Mouse (Mus musculus) embryo, embryonic 9.5 days (tissue): ENCODE data around the gene Tpst2.
"Not testable (repeated sequence)": the region's sequence is repeated elsewhere in the genome, so short reads cannot be mapped to it uniquely, and the experiment has no call there.

Experiments
- DNase-seq: peaks from one replicate; pipeline ENCODE4 v3.0.0-alpha.2; 2017; ENCODE audit errors: extremely low spot score

The Tpst2 gene

DNA sequence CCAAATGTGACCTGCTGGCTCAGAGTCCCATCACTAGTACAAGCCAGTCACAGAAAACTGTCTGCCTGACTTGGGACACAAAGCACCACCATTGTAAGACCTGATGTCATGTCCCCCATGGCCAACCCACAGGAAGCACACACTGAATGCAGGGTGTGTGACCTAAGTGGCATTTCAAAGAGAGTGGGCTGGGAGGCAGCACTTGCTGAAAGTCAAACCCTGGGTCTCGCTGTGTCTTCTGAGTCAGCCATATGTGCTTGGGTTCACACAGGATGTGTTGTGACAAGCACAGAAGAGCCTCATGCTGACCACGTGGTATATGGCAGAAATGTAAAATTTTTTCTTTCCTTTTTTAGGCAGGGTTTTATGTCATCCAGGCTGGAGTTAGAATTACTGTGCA is 20.8 kb downstream of the Tpst2 start:
- DNase-seq, result no peak

DNA sequence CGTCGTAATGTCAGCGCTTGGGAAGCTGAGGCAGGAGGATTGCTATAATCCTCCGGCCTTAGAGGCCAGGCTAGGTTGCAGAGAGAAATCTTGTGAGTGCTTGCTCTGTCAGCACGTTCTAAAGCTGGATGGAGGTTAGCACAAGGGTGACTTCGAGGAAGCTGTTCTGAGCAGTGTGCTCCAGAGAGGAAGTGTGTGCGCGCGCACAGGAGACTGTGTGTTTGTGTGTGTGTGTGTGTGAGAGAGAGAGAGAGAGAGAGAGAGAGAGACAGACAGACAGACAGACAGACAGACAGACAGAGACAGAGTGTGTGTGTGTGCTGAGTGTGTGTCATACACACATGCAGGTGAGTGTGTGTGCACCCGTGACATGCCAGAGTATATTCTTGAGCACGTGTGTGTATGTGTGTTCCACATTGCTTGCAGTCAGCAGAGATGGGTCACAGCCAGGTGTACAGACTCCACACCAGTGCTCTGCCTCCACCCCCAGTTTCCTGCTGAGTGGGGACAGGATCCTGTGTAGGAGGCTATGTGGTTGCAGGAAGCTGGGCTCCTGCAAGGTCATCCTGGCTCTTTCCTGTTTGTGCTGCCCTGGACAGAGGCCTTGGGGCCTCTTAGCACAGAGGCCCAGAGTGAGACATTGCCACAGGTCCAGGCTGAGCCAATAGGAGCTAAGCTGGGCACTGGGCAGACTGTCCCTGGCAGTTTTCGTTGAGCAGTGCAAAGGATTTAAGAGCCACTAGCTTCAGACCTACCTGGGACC is 21.9 kb downstream of the Tpst2 start:
- no peak for DNase-seq

DNA sequence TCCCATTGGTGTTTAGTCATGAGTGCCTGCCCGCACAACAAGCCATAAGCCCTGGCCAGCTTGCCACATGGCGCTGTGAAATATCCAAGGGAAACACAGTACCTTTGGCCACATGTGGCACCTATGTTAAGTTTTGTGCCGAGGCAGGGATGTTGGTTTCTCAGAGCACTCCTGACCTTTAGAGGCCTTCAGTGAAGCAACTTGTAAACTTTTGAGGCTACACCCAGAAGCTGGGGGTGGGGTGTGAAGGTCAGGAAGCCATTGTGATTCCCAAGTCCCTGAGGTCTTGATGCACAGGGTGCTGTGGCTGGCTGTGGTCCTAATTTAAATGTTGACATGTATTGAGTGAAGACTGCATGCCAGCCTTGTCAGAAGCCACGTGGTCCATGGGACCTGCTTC is 22.9 kb downstream of the Tpst2 start:
- no peak for DNase-seq

DNA sequence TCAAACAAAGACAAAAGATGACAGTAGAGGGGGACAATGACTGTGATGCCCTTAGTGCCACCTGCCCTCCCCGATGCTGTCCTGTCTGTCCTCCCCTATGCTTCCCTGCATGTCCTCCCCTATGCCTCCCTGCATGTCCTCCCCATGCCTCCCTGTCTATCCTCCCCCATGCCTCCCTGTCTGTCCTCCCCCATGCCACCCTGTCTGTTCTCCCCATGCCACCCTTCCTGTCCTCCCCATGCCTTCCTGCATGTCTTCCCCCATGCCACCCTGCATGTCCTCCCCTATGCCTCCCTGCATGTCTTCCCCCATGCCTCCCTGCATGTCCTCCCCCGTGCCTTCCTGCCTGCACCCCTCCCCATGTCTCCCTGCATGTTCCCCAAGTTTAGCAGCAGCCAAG is 23.6 kb downstream of the Tpst2 start:
- DNase-seq, result no peak

DNA sequence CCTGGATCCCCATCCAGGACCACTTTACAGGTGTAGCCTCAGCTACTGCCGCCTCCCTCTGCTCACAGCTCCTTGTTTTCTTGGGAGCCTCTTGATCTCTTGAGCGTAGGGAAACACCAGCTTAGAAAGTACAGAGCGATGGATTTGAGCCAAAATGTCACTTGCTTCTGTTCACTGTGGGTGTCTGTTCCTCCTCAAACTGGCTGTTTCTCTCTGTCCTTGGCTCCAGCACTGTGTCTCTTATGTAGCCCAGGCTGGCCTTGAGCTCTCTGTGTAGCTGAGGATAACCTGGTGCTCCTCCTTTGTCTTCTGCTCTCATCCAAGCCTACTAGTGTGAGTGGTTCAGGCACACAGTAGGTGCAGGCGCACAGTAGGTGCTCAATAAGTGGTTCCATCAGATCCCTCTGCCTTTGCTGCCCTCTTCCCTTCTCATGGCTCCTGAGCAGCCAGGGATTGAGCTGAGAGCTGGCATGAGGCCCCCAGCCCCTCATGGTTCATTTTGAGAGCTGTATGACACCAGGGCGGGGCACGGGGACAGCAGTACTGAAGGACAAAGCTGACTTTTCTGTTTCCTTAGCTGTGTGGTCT is 24.3 kb downstream of the Tpst2 start:
- no peak for DNase-seq

DNA sequence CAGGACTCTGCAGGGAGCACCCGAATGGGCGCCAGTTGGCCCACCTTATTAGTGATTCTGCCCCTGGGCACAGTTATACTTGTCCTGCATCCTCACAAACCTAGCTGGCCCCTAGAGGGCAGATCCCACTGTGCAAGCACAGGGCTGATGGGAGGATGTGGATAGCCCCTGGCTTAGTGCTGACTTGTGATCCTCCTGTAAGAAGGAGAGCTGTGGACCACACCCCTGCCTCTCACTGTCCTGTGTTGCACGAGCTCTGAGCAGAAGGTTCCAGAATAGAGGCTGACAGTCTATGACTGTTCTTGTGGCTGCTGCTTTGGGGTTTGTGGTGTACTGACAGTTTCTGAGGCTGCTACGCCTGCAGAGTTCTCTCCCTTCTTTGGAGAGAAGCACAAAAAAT is 25.2 kb downstream of the Tpst2 start:
- DNase-seq, result no peak

DNA sequence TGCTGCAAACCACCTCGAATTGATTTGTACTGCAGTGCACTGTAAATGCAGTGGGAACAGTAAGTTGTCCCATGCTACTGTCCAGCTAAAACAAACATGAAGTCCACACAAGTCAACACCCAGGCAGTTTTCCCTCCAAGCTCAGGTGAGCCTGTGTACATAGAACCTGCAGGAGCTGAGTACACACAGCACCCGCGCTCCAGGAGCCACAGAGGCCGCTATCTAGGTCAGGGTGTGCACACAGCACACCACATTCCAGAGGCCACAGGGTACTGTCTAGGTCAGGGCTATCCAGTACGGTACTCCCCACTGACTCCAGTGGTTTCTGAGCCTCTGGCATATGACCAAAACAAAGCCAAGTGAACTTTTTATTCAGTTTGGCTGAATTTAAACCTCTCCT is 25.8 kb downstream of the Tpst2 start:
- no peak for DNase-seq

DNA sequence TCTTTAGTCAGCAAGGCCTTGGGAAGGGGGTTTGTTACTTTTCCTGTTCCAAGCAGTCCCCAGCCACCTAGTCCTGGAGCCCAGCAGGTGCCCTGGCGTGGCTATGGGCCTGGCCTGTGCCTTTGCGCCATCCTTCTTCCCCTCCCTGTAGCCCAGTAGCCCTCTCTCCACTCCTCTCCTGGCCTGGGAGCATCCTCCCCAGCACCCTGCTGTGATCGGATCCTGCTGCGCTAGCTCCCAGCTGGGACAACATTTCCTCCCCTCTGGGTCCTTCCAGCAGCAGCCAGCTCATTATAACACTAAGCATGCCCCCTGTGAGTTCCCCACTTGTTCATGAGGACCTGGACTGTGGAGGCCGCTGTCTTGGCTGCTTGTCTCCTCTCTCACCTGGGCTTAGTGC is 29.4 kb downstream of the Tpst2 start:
- DNase-seq, result no peak

DNA sequence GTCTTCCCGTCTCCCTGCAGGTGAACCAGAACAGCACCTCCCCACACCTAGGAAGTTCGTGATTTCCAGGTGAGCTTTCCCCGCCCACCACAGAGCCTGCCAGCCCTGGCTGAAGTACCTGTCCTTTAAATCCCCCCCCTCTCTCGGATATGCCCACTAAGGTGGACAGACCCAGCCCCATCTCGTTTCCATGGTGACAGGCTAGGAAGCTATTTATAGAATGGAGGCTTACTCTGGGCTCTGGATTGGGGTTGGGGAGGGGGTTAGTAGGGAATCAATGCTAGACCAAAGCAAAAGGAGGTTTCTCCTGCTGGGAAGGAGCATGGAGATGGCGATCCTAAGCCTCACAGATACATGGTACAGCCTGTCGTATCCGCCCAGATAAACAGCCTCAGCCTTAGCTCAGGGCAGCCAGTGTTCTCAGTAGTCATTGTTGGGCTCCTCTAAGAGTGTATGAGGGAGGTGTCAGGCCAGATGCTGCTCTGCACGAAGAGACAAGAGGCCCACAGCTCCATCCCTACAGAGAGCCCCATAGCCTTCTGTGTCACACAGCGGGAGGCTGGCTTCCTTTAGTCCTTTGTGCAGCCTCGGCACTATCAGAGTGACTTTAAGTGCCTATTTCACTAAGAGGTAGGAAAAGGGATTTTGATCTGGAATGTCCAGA is 36.9 kb downstream of the Tpst2 start:
- no peak for DNase-seq

DNA sequence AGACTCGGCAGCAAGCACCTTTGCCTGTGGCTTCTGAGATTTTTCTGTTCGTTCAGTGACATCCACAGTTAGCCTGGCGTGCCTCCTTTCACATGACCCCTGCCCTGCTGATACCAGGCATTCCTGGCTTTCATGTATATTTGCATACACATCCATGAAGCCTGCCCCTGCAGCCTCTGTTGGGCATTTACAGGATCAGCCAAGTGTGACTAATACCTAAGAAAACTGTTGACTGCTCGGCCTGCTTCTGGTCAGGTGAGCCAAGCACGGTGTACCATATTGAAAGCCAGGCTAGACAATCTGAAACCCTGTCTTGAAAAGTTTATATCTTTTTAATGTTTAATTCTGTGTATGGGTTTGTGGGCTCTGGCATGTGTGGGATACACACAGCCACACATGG is 40.0 kb downstream of the Tpst2 start:
- DNase-seq, result no peak

DNA sequence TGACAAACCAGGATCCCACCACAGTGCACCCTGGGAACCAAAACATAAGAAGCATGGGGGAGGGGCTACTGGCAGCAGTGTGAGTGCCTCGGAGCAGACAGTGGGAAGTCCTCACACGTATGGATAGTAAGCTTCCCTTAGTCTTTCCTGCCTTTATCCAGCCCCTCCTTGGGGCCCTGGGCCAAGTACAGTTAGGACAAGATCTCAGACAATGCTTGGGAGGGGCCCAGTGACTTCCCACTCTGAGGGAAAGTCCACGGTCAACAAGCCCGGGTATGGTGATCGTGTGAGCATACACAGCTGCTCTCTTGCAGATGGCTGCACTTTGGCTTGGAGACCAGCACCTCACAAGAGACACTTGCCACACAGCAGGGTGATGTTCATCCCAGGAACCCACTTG is 40.8 kb downstream of the Tpst2 start:
- no peak for DNase-seq

DNA sequence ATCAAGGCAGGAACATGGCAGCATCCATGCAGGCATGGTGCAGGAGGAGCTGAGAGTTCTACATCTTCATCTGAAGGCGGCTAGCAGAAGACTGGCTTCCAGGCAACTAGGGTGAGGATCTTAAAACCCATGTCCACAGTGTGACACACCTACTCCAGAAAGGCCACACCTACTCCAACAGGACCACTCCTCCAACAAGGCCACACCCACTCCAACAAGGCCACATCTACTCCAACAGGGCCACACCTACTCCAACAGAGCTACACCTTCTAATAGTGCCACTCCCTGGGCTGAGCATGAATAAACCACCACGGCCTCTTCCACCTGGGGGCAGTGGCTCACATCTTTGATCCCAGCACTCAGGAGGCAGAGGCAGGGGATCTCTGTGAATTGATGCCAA is 42.9 kb downstream of the Tpst2 start:
- DNase-seq, result not testable (repeated sequence)

DNA sequence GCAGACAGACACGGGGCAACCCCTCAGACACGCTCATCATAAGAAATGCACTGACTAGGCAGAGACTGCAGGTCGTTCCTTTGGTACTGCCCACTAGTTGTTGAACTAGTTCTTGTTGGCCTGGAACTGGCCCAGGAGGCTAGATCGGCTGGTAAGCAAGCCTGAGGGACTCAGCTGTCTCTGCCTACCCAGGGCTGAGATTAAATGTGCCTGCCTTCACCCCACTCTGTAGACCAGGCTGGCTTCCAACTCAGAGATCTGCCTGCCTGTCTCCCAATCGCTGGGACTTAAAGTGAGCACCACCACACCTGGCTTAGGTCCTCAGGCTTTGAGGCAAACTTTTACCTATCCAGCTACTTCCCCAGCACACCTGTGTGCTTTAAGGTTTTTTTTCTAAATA is 43.9 kb downstream of the Tpst2 start:
- no peak for DNase-seq

DNA sequence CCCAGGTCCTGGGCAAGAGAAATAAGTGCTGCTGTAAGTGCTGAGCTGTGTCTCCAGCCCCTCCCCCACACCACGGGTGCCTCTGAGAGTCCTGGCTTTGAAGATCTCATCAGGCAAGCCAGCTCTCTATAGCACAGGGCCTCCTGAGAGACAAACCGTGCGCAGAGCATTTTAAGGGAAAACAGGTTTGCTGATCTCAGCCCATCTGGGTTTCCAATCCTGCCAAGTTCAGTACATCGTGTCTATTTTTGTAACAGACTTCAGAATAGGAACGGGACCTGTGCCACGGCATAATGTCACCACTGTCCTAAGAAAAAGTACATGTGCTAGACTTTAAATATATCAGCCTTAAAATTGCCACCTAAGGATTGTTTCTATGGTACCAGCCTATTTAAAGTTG is 44.4 kb downstream of the Tpst2 start:
- no peak for DNase-seq

DNA sequence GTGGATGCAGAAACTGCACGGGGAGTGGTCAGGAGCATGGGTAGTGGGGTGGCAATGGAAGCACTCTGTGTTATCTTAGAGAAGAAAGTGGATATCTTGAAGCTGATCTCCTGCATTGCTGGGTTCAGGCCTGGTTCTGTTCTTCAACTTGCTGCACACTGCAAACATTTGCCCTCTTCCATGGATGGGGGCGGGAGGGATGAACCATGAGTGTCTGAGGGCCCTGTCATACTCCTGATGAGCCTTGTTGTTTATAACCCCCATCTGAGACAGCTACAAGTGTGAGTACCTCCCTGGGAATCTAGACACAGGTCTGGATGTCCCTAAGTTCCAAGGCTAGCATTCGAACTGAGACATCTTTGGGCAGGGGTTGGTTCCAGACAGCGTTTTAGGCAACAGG is 44.9 kb downstream of the Tpst2 start:
- no peak for DNase-seq

DNA sequence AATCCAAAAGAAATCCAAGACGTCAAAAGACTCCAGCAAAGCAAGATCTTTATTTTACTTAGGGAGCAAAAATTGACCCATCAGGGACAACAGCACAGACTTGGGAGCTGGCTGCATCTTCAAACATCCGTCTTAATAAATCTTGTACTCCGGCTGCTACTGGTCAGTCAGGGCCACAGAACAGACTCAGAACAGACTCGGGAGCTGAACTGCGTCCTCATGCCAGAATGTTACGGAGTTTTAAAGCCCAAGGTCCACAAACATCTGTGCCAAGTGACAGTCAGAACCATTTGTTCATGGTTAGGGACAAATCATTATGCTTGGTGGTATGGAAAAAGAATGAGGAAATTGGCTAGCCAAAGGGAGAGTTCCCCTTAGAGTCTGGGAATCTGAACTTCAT is 46.8 kb downstream of the Tpst2 start:
- DNase-seq, result no peak

DNA sequence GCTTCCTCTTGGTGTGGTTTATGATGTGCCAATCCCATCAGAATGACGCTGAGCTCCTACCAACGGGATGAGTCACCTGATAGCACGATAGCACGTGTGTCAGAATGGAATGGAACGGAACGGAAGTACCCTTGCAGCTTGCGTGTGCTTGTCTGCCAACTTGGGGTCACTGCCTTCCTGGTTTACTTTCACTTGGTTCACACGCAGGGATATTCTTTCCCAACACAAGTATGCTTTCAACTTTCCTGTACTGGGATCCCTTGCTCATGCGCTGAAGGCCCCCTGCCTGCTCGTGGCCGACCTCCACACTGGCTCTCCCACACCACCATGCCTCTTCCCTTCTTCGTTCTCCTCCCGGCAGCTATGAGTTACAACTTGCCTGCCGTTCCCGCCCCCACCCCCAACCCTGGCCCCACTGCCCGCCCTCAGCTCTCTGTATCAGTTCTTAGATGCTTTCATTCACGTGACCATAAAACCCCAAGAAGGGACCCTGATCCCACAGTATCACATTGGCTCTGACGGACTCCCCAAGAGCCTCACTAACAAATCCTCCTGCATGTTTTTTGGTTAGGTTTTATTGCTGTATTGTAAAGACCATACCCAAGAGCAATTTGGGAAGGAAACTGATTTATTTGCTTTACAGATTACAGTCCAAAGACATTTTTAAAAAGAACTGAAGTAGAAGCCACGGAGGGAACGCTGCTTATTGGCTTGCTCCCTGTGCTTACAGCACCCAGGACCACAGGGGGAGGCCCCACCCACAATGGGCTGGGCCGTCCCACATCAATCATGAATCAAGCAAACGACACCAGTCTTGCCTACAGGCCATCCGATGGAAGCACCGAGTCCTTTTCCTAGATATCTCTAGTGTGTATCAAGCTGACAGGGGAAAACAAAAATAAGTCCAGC is 48.4 kb downstream of the Tpst2 start:
- DNase-seq, result peak; percentile 45

DNA sequence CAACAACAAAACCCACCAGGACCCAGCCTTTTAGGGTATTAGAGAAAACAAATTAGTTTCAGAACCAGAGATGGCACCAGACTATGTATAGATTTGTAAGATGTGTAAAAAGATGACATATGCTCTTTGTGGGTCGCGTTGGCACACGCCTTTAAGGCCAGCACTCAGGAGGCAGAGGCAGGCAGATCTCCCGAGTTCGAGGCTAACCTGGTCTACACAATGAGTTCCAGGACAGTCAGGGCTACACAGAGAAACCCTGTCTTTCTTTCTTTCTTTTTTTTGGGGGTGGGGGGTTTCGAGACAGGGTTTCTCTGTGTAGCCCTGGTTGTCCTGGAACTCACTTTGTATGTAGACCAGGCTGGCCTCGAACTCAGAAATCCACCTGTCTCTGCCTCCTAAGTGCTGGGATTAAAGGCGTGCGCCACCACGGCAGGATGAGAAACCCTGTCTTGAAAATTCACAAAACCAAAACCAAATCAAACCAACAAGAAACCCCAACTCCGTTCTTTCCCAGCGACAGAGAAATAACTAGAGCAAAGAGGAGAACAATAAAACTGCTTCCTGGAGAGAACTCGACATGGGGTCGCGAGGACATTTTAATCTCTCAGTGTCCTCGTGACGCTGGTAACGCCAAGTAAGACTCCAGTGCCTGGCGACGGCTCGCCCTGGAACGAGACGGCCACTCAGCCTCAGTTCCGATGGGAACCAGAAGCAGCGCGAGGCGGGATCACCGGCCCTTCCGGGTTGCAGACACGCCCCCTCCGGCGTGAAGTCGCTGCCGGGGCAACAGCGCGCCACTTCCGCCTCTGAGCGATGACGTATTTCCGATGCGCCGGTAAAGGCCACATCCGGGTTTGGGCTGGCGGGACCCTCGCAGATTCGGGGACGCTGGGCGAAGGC is 49.3 kb downstream of the Tpst2 start, which contains the start of gene Tfip11:
TSS of gene Tfip11 (plus strand) at position 813 of the 900 bp plus-strand sequence.
- DNase-seq, result peak; percentile 96

DNA sequence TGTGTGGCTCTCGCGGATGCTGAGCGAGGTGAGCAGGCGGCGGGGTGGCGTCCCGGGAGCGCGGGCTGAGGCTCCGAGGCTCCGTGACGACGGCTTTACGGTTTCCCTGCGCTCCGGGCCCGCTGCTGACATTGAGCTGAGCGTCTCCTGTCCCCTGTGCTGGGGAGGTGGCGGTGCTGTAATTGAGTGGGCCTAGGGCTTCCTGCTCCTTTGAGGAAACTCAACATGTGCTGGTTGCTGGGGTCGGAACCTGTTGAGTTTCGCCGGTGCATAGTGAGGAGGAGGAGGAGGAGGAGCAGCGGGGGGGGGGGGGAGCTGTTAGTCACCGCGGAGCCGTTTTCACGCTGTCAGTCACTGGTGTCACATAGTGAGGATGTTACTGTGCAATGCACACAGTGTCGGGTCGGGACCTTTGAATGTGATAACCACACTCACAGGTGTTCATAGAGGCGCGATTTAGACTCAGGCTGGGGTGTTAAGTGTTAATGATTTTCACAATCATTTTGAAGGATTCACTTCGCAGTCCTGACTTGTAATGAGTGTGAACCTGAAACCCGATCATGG is 50.0 kb downstream of the Tpst2 start:
- DNase-seq, result no peak

DNA sequence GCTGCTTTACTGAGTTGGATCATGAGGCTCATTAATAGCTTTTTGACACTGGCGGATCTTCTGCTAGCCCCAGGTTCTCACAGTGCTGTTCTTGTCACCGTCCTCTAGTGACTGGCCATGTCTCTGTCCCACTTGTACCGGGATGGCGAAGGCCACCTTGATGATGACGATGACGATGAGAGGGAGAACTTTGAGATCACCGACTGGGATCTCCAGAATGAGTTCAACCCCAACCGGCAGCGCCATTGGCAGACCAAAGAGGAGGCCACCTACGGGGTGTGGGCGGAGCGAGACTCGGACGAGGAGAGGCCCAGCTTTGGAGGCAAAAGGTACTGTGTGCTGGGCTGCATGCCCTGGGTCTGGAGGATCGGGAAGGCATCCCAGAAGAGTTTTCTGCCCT is 51.4 kb downstream of the Tpst2 start:
- DNase-seq, result no peak
